ENCODE assay signal across 8 mouse cellular contexts in the genomic region with DNA sequence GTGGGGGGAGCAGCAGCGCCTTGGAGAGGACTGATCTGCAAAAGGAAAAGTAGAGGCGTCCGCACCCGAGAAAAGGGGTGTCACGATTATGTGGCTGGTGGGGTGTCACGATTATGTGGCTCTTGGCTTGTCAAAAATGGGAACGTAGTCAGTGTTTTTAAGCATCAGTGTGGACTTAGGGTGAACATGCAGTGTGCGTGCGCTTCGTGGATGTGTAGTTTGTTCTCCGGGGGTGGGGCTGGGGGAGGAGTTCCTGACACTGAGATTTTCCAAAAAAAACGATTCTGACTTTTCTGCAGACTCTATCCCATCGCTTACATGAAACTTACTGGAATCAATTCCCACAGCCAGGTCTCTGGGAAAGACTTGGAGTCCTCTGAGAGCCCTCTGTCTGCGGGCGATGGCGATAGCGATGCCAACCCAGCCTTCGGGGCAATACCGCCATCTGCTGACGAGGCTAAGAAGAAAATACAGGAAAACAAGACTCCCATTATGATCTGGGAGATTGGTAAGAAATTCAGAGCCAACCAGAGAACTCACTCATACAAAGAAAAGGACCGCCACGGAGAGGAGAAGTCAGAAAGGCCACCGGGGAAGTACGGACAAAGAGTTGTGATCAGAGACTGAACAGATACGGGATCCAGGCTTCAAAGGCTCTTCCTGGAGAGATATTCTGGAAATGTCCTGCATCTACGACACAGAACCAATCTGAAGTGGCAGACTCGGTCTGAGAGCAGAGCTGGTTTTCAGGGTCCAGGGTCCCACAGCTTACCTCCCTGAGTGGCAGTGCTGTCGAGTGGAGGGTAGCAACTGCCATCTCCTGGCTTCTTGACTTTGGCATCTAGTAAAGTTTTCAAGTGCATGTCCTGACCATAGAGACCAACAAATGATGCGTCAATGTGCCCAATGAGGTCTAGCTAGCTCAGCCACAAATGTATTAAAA. TPM values are rescaled to one million over a fixed set of nuclear protein-coding genes. Genes with fewer than 3 reads are reported as not detected.
A peak's percentile ranks its signal among the peaks of the same experiment; 100 is the strongest.
DNase-seq lines count a peak whose midpoint lies in the region; ATAC-seq and TF ChIP-seq lines count a peak whose summit lies in the region.

No protein-coding gene starts in this region.

- H3K27ac ChIP-seq in bone marrow macrophage, adult 2 months (ENCODE audit: insufficient read depth, low read depth, low read length) = no peak overlapping the region
- no peak overlapping the region for H3K27ac ChIP-seq in embryonic facial prominence, embryonic 15.5 days (replicated peaks)
- H3K27ac ChIP-seq in limb, embryonic 12.5 days = no peak overlapping the region
- H3K27ac ChIP-seq in midbrain, embryonic 14.5 days (replicated peaks; ENCODE audit: low read depth, low read length) = no peak overlapping the region

- no peaks in the 10 kb centered on the region for H3K36me3 ChIP-seq in embryonic facial prominence, embryonic 15.5 days
- H3K36me3 ChIP-seq in limb, embryonic 12.5 days = no peaks in the 10 kb centered on the region
- H3K36me3 ChIP-seq in midbrain, embryonic 14.5 days (ENCODE audit: control insufficient read depth, insufficient read depth, low read length) = no peaks in the 10 kb centered on the region

- peak; percentile 48; the same call in 1 of the 2 replicates for ATAC-seq in embryonic facial prominence, embryonic 15.5 days (ENCODE audit: insufficient number of reproducible peaks, low FRiP score, low TSS enrichment, low read depth)
- no peak for ATAC-seq in limb, embryonic 12.5 days (ENCODE audit: insufficient number of reproducible peaks, insufficient read depth, low FRiP score, low TSS enrichment, low read depth)
- peak; percentile 32; the same call in 1 of the 2 replicates for ATAC-seq in midbrain, embryonic 14.5 days (ENCODE audit: low FRiP score, low TSS enrichment)

- no peaks in the 10 kb centered on the region for H3K27me3 ChIP-seq in embryonic facial prominence, embryonic 15.5 days
- no peaks in the 10 kb centered on the region for H3K27me3 ChIP-seq in limb, embryonic 12.5 days
- no peaks in the 10 kb centered on the region for H3K27me3 ChIP-seq in midbrain, embryonic 14.5 days (ENCODE audit: control insufficient read depth, insufficient read depth, low read length)

- peak overlapping the region; percentile 21 for H3K4me2 ChIP-seq in embryonic facial prominence, embryonic 15.5 days (replicated peaks)
- H3K4me2 ChIP-seq in limb, embryonic 12.5 days = peak overlapping the region; percentile 34
- H3K4me2 ChIP-seq in midbrain, embryonic 14.5 days (ENCODE audit: low read length) = peak overlapping the region; percentile 44

- no peak for TF ChIP-seq POLR2A in bone marrow macrophage, adult 2 months (IDR thresholded peaks at IDR 0.05; ENCODE audit: borderline replicate concordance, low read depth, low read length)

- 33% methylated on average over 29 of the region's 29 CpGs for WGBS in embryonic facial prominence, embryonic 15.5 days
- WGBS in limb, embryonic 12.5 days = 39% methylated on average over 29 of the region's 29 CpGs
- 37% methylated on average over 29 of the region's 29 CpGs for WGBS in midbrain, embryonic 14.5 days

- no peak overlapping the region for H3K9ac ChIP-seq in embryonic facial prominence, embryonic 15.5 days
- 0 out of 2 replicates have a peak overlapping the region, but pooled peaks have one; percentile 23 for H3K9ac ChIP-seq in limb, embryonic 12.5 days (replicated peaks)
- H3K9ac ChIP-seq in midbrain, embryonic 14.5 days (replicated peaks; ENCODE audit: low read length) = no peak overlapping the region

- H3K4me1 ChIP-seq in bone marrow macrophage, adult 2 months (ENCODE audit: control insufficient read depth, insufficient read depth, low read length) = peaks cover 2% of the 10 kb centered on the region; the same call in 1 of the 2 replicates
- no peaks in the 10 kb centered on the region for H3K4me1 ChIP-seq in embryonic facial prominence, embryonic 15.5 days
- peaks cover 7% of the 10 kb centered on the region for H3K4me1 ChIP-seq in limb, embryonic 12.5 days (replicated peaks)
- H3K4me1 ChIP-seq in midbrain, embryonic 14.5 days (ENCODE audit: control insufficient read depth, insufficient read depth, low read length) = no peaks in the 10 kb centered on the region

- peak; percentile 71 for TF ChIP-seq CTCF in bone marrow macrophage, adult 2 months (IDR thresholded peaks at IDR 0.05; ENCODE audit: low read depth, low read length)

- H3K9me3 ChIP-seq in embryonic facial prominence, embryonic 15.5 days (replicated peaks) = no peaks in the 10 kb centered on the region
- H3K9me3 ChIP-seq in limb, embryonic 12.5 days = peaks cover 6% of the 10 kb centered on the region; the same call in 1 of the 2 replicates
- H3K9me3 ChIP-seq in midbrain, embryonic 14.5 days (ENCODE audit: control insufficient read depth, low read length) = no peaks in the 10 kb centered on the region

- no peak overlapping the region for H3K4me3 ChIP-seq in bone marrow macrophage, adult 2 months (ENCODE audit: insufficient read depth, low read length)
- peak overlapping the region; percentile 18 for H3K4me3 ChIP-seq in embryonic facial prominence, embryonic 15.5 days (replicated peaks)
- no peak overlapping the region for H3K4me3 ChIP-seq in limb, embryonic 12.5 days (replicated peaks)
- 0 out of 2 replicates have a peak overlapping the region, but pooled peaks have one; percentile 1 for H3K4me3 ChIP-seq in midbrain, embryonic 14.5 days (replicated peaks; ENCODE audit: low read depth, low read length)

- peak; percentile 55 to 59 for DNase-seq in B cell, adult 2 months
- peak; percentile 4 to 29 for DNase-seq in heart, adult 9 months (ENCODE audit: low spot score in 2 of 2)
- DNase-seq in kidney, adult 9 months = peak; percentile 68
- peak; percentile 90 for DNase-seq in midbrain, embryonic 14.5 days
- DNase-seq in spleen, postnatal 10 days (ENCODE audit: low spot score in 2 of 2) = peak; percentile 51 to 76

RNA-seq across cellular contexts. Expression of a gene that starts 51.6 kb away (rescaled TPM):
- polyA plus RNA-seq in bone marrow macrophage, adult 2 months (2012; ENCODE audit: insufficient read depth, insufficient read length, missing spikeins) = 10.2 and 11.2 TPM in 2 replicates
- 17.6 and 19.6 TPM in 2 replicates for polyA plus RNA-seq in embryonic facial prominence, embryonic 15.5 days (2015; fragmentation: Nextera tagmentation; extraction: Ambion mirVana)
- polyA plus RNA-seq in limb, embryonic 12.5 days (2016; fragmentation: Nextera tagmentation; extraction: Ambion mirVana) = 27.1 and 30.6 TPM in 2 replicates
- 43.3 and 46.7 TPM in 2 replicates for polyA plus RNA-seq in midbrain, embryonic 14.5 days (2014; fragmentation: Nextera tagmentation; extraction: Ambion mirVana)

Comparison
In these comparisons a context has a peak if more than half of its experiments do, and no peak if none do; other contexts are left out.
1. DNase-seq: peak in every context shown above with its lines; median percentile 90 in midbrain, embryonic 14.5 days; 68 in kidney, adult 9 months; 64 in spleen, postnatal 10 days; 57 in B cell, adult 2 months; 16 in heart, adult 9 months.
2. H3K4me3 ChIP-seq: peak in embryonic facial prominence, embryonic 15.5 days (single experiment) and midbrain, embryonic 14.5 days (single experiment); none in bone marrow macrophage, adult 2 months (single experiment) and limb, embryonic 12.5 days (single experiment).
3. Peak in every context shown above with its lines, with median percentiles within 50 percentile points of each other: H3K4me2 ChIP-seq.